Mouse (Mus musculus) layer of hippocampus, adult 9-11 months (tissue): ENCODE measurements around the gene Ripply2.

Experiments
- DNase-seq: peaks from one replicate; pipeline ENCODE4 v3.0.0; 2022

Gene Ripply2

DNA sequence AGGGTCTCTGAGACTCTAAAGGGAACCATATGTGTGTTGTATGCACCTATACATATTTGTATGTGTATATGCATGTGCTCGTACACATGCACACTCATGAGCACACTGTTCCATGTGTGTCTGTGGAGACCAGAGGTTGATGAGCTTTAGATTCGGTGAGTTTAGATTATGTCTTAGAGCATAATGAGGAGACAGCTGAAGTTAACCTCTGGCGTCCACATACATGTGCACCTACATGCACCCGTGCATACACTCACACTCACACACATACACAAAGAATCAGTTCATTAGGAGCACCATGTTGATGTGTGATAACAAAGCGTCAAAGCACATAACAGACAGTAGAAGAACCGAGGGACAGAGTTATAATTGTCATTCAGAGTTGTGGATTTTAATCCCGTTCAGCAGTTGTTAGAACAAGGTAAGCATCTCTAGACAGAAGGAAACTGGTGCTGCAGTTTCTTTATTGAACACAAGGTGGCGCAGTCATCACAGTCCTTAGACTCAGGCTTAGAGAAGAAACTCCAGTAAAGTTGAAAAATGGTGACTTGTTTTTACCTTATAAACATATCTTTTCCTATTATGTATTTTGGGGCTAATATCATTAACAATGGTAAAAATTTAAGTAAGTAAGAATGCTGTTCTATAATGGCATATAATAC, 12.2 kb downstream of the Ripply2 start:
- DNase-seq: peak; percentile 44

DNA sequence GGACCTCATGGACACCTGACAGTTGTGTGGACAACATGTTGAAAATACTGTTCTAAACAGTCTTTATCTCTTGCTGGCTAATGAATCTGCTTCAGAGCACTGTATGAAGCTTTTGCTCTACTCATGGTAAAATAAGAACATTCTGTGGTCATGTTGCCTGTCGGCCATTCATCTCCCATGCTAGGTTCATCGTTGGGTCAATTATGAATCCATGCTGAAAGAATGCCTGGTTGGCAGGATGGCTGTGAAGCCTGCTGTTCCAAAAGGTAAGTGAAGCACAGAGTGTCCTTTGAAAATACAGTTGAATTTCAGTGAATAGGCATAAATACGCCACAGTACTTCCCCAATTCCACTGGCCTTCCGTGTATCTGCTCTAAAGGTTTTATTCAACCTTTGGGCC, 16.9 kb downstream of the Ripply2 start:
- DNase-seq: no peak

DNA sequence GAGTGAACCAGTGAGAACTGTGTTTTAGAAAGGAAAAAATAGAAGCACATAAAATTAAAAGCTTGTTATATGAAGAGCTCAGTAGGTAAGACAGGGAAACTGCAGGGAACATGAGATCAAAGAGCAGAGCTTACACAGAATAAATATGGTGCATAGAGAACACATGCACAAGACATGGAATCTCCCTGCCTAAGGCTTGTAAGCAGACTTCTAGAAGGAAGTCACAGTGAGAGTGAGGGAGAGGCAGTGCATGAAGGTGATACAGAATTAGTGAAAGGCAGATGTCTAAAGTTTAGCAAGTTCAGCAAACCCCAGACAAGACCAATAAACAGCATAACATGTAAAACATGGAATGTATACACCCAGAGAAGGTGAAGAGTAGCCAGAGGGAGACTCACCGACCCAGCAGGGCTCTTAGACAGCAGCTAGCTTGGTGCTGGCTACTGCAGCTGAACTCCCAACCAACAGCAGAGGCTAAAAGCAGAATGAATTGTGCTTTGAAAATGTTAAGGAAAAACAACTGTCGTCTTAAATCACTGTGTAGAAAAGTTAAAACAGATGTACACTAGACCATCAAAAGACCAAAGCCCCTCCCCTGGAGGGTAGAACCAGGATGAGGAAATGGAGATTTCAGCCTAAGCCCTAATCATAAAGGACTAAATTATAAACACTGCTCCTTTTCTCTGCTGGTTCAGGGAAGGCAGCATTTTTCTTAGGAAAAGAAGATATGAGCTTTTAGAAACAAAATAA, 19.7 kb downstream of the Ripply2 start:
- DNase-seq: no peak

DNA sequence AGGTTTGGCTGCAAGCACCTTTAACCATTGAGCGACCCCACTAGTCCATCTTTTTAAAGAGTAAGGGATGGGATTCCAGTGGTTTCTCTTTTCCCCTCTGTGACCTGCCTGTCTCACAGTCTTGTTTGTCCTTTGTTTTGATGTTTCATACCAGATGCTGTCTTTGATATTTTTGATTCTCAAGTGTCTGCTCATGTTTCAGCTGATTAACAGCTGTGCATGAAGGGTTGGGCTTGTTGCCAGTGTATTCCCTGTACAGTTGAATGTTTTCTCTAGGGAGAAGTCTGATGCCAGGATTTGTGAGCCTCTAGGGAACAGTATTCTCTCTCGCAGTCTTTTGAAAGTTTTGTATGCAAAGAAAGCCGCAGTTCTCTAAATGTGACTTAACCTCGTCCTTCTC, 34.1 kb downstream of the Ripply2 start:
- DNase-seq: peak; percentile 8

- DNase-seq: no peak
These were observed 40.4 kb downstream of the Ripply2 start for GRCm38 (mm10) chr9:87055547-87056235.

DNA sequence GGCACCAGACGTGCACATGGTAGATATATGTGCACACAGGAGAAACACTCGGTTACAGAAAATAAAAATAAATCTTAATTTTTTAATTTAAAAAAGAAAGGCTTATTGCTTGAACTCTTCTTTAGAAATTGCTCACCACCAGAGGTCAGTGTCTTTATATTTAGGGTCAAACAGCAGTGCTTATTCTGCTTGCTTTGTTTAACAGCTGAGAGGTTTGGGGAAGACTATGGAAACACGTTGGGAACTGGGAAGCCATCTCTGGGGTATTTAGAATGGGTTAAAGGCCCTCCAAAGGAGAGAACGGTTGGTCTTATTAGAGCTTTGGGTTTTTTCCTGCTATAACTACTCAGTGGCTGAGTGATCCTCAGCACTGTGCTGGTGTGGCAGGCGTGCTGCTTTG, 47.0 kb downstream of the Ripply2 start:
- no peak for DNase-seq

- no peak for DNase-seq
These were observed 52.8 kb downstream of the Ripply2 start for GRCm38 (mm10) chr9:87068160-87068559.
